Mouse (Mus musculus): ENCODE data around the gene Cald1.

DNA sequence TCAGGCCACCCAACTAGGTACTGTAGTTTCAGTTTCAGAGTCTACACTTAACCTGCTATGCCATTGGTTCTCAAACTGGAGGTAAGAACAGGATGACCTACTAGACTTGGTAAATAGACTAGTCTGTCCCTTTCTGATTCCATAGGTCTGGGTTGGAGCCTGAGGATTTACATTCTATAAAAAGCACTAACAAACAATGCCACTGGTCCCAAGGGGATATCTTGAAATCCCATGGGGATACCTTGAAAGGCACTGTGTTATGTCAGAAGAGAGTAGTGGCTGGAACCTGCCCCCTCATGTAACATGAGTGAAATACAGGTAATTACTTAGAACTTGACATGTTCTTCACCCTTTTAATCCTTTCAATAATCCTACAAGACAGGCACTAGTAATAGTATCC is 178.1 kb downstream of the Cald1 start:
- TF ChIP-seq CTCF (IDR thresholded peaks at IDR 0.05; ENCODE audit: borderline replicate concordance, insufficient read depth, low read depth, low read length) (no peak), POLR2A (IDR thresholded peaks at IDR 0.05; ENCODE audit: borderline replicate concordance, insufficient read depth, low read length) (no peak)

Measured in cerebellum, adult 2 months (tissue).